Mouse (Mus musculus) CH12.LX (cell line): ENCODE measurements around the gene Prph2. TPM values are rescaled to one million over a fixed set of nuclear protein-coding genes. Genes with fewer than 3 reads are reported as not detected.
A peak's percentile ranks its signal among the peaks of the same experiment; 100 is the strongest.

Source experiments
- DNase-seq: peaks from one replicate; pipeline ENCODE4 v3.0.0-alpha.2; 2013; ENCODE audit errors: extremely low read depth
- H3K27ac ChIP-seq: 2 replicates; pipeline ENCODE4 v1.5.1; 2012; ENCODE audit warnings: low read depth, mild to moderate bottlenecking, control low read depth, moderate library complexity; ENCODE audit not compliant: insufficient read depth
- H3K27me3 ChIP-seq: replicated peaks from 2 replicates; pipeline ENCODE3; 2012; ENCODE audit warnings: inconsistent platforms
- H3K36me3 ChIP-seq, 2 experiments: replicated peaks in 1 of 2; 2 replicates each; pipeline versions ENCODE3 to v1.6.1; 2012; ENCODE audit warnings: inconsistent platforms in 1 of 2, low read length in 1 of 2, mild to moderate bottlenecking in 1 of 2, mixed read lengths in 1 of 2, moderate library complexity in 1 of 2; ENCODE audit not compliant: control insufficient read depth in 1 of 2, insufficient read depth in 1 of 2
- H3K4me1 ChIP-seq, 2 experiments: 2 replicates each; pipeline ENCODE4 v1.6.1; 2012; ENCODE audit warnings: inconsistent platforms in 1 of 2, moderate library complexity in 1 of 2; ENCODE audit not compliant: insufficient read depth in 2 of 2, control insufficient read depth in 1 of 2
- H3K4me2 ChIP-seq: 2 replicates; pipeline ENCODE4 v1.6.1; 2012; ENCODE audit warnings: low read depth, mild to moderate bottlenecking, control low read depth; ENCODE audit not compliant: poor library complexity, insufficient read depth, severe bottlenecking
- H3K4me3 ChIP-seq, 3 experiments: fragments of 150-350 bp in 1 of 3; sonication (generic) in 1 of 3; replicated peaks in 1 of 3; 2 replicates each; pipeline versions ENCODE3 to v1.5.1; 2011 to 2012; ENCODE audit warnings: low read depth in 2 of 3, low read length in 2 of 3, mild to moderate bottlenecking in 2 of 3, moderate library complexity in 2 of 3, control low read depth in 1 of 3, improper control_type of control experiment in 1 of 3, inconsistent platforms in 1 of 3, mixed read lengths in 1 of 3; ENCODE audit not compliant: poor library complexity in 1 of 3
- H3K79me2 ChIP-seq: replicated peaks from 2 replicates; pipeline ENCODE4 v1.6.1; 2012; ENCODE audit warnings: mild to moderate bottlenecking, moderate library complexity; ENCODE audit not compliant: control insufficient read depth, poor library complexity, insufficient read depth, severe bottlenecking; ENCODE audit errors: extremely low read depth
- H3K9ac ChIP-seq: 2 replicates; pipeline ENCODE4 v1.6.1; 2012; ENCODE audit warnings: low read depth, mild to moderate bottlenecking, control low read depth, moderate library complexity; ENCODE audit not compliant: insufficient read depth
- H3K9me3 ChIP-seq: replicated peaks from 2 replicates; pipeline ENCODE3; 2012; ENCODE audit warnings: low read length, inconsistent platforms, mixed read lengths
- BHLHE40 ChIP-seq: IDR thresholded peaks from 2 replicates; pipeline ENCODE4 v1.6.1; 2011; ENCODE audit warnings: mild to moderate bottlenecking, low read depth, low read length, improper control_type of control experiment
- CHD2 ChIP-seq: IDR thresholded peaks from 2 replicates; pipeline ENCODE4 v1.6.1; 2011; ENCODE audit warnings: low read length, improper control_type of control experiment
- CTCF ChIP-seq, 2 experiments: IDR thresholded peaks in 1 of 2; conservative IDR thresholded peaks in 1 of 2; 2 replicates each; pipeline ENCODE4 v1.5.1; 2011 to 2012; ENCODE audit warnings: low read depth in 2 of 2, low read length in 2 of 2, improper control_type of control experiment in 1 of 2, inconsistent platforms in 1 of 2, mild to moderate bottlenecking in 1 of 2, moderate library complexity in 1 of 2
- ELF1 ChIP-seq: IDR thresholded peaks from 2 replicates; pipeline ENCODE4 v1.6.1; 2014; ENCODE audit warnings: low read depth, mild to moderate bottlenecking, inconsistent platforms, low read length, improper control_type of control experiment
- EP300 ChIP-seq: IDR thresholded peaks from 2 replicates; pipeline ENCODE4 v1.6.1; 2011; ENCODE audit warnings: low read length, improper control_type of control experiment
- ETS1 ChIP-seq: conservative IDR thresholded peaks from 2 replicates; pipeline ENCODE4 v1.6.1; 2012; ENCODE audit warnings: low read depth, mild to moderate bottlenecking, inconsistent platforms, low read length, improper control_type of control experiment, moderate library complexity
- HCFC1 ChIP-seq: IDR thresholded peaks from 2 replicates; pipeline ENCODE4 v1.6.1; 2012; ENCODE audit warnings: low read depth, mild to moderate bottlenecking, inconsistent platforms, low read length, improper control_type of control experiment
- IRF4 ChIP-seq: IDR thresholded peaks from 2 replicates; pipeline ENCODE4 v1.6.1; 2014; ENCODE audit warnings: low read depth, mild to moderate bottlenecking, inconsistent platforms, low read length, improper control_type of control experiment
- JUN ChIP-seq: IDR thresholded peaks from 2 replicates; pipeline ENCODE4 v1.6.1; 2011; ENCODE audit warnings: low read depth, mild to moderate bottlenecking, low read length, improper control_type of control experiment, moderate library complexity; ENCODE audit not compliant: insufficient read depth
- JUND ChIP-seq: conservative IDR thresholded peaks from 2 replicates; pipeline ENCODE4 v1.6.1; 2011; ENCODE audit warnings: low read depth, low read length, improper control_type of control experiment
- MAFK ChIP-seq: IDR thresholded peaks from 2 replicates; pipeline ENCODE4 v1.6.1; 2011; ENCODE audit warnings: low read length, improper control_type of control experiment; ENCODE audit not compliant: insufficient replicate concordance
- MAX ChIP-seq: IDR thresholded peaks from 2 replicates; pipeline ENCODE4 v1.6.1; 2011; ENCODE audit warnings: low read length, improper control_type of control experiment
- MYC ChIP-seq: IDR thresholded peaks from 2 replicates; pipeline ENCODE4 v1.6.1; 2011; ENCODE audit warnings: low read depth, mild to moderate bottlenecking, improper control_type of control experiment, low read length
- NELFE ChIP-seq: IDR thresholded peaks from 2 replicates; pipeline ENCODE4 v1.6.1; 2011; ENCODE audit warnings: low read depth, low read length, improper control_type of control experiment
- NRF1 ChIP-seq: IDR thresholded peaks from 2 replicates; pipeline ENCODE4 v1.6.1; 2014; ENCODE audit warnings: low read depth, mild to moderate bottlenecking, inconsistent platforms, low read length, improper control_type of control experiment, moderate library complexity
- RAD21 ChIP-seq: IDR thresholded peaks from 2 replicates; pipeline ENCODE4 v1.6.1; 2011; ENCODE audit warnings: low read depth, mild to moderate bottlenecking, low read length, improper control_type of control experiment, moderate library complexity
- RCOR1 ChIP-seq: conservative IDR thresholded peaks from 2 replicates; pipeline ENCODE4 v1.6.1; 2012; ENCODE audit warnings: low read depth, mild to moderate bottlenecking, inconsistent platforms, low read length, improper control_type of control experiment
- SIN3A ChIP-seq: IDR thresholded peaks from 2 replicates; pipeline ENCODE4 v1.6.1; 2012; ENCODE audit warnings: low read length, improper control_type of control experiment, inconsistent platforms
- SMC3 ChIP-seq: IDR thresholded peaks from 2 replicates; pipeline ENCODE4 v1.6.1; 2011; ENCODE audit warnings: low read depth, low read length, improper control_type of control experiment
- TCF12 ChIP-seq: IDR thresholded peaks from 2 replicates; pipeline ENCODE4 v1.6.1; 2014; ENCODE audit warnings: low read depth, mild to moderate bottlenecking, inconsistent platforms, low read length, improper control_type of control experiment
- UBTF ChIP-seq: IDR thresholded peaks from 2 replicates; pipeline ENCODE4 v1.6.1; 2012; ENCODE audit warnings: low read depth, mild to moderate bottlenecking, inconsistent platforms, low read length, improper control_type of control experiment, moderate library complexity
- USF1 ChIP-seq: IDR thresholded peaks from 2 replicates; pipeline ENCODE4 v1.6.1; 2014; ENCODE audit warnings: low read depth, mild to moderate bottlenecking, inconsistent platforms, low read length, improper control_type of control experiment
- USF2 ChIP-seq: conservative IDR thresholded peaks from 2 replicates; pipeline ENCODE4 v1.6.1; 2011; ENCODE audit warnings: low read depth, low read length, improper control_type of control experiment
- ZMIZ1 ChIP-seq: IDR thresholded peaks from 2 replicates; pipeline ENCODE4 v1.6.1; 2012; ENCODE audit warnings: low read depth, mild to moderate bottlenecking, inconsistent platforms, low read length, improper control_type of control experiment
- ZNF384 ChIP-seq: IDR thresholded peaks from 2 replicates; pipeline ENCODE4 v1.6.1; 2012; ENCODE audit warnings: low read depth, low read length, improper control_type of control experiment, inconsistent platforms
- dilution Hi-C: fragments of 300-500 bp; cut with MboI; formaldehyde crosslinking; loops from 2 replicates; pipeline ENCODE4 v1.14.3; 2020; ENCODE audit warnings: low sequenced_read_pairs; ENCODE audit not compliant: extremely low pct_unique_long_range_greater_than_20kb, extremely low pct_ligation_motif_present
- in situ Hi-C: fragments of 300-500 bp; cut with MboI; formaldehyde crosslinking; loops from 3 replicates; pipeline ENCODE4 v1.14.3; 2019; ENCODE audit warnings: low sequenced_read_pairs, low pct_ligation_motif_present, low pct_unique_long_range_greater_than_20kb, mixed read lengths
- polyA plus RNA-seq: library from polyadenylated mRNA; unstranded; fragments of >175 nt; gene quantifications from 2 replicates; pipeline ENCODE4 v1.2.1, GENCODE M21; 2012; ENCODE audit warnings: low read depth; ENCODE audit not compliant: insufficient read length
- total RNA-seq, 2 experiments: library from RNA; depleted of rRNA; stranded (reverse); fragments of 300-350 nt in 1 of 2; fragments of >200 nt in 1 of 2; gene quantifications; 2 replicates each; pipeline ENCODE4 v1.2.3; 2012 to 2014

The Prph2 gene
- total and polyA plus RNA-seq, 3 experiments = not detected

- TF ChIP-seq HCFC1 (no peak), USF1 (no peak), TCF12 (no peak), RCOR1 (no peak), JUN (no peak), ZNF384 (no peak), USF2 (no peak), BHLHE40 (no peak), ZMIZ1 (no peak), MYC (no peak), RAD21 (no peak), MAFK (no peak), SIN3A (no peak), NELFE (no peak), CHD2 (no peak), ELF1 (no peak), ETS1 (no peak), CTCF (conservative IDR thresholded peaks at IDR 0.05 in 1 of 2, IDR thresholded peaks at IDR 0.05 in 1 of 2; ENCODE audit: low read depth in 2 of 2, low read length in 2 of 2) (no peak), UBTF (no peak)
- no peaks in the 10 kb centered on the region for H3K36me3 ChIP-seq
- DNase-seq = no peak
- no peaks in the 10 kb centered on the region for H3K79me2 ChIP-seq
- dilution Hi-C loops (no loop called here), in situ Hi-C loops (no loop called here)
- H3K27me3 ChIP-seq = no peaks in the 10 kb centered on the region
- peaks cover 4% of the 10 kb centered on the region for H3K9me3 ChIP-seq
- H3K9ac ChIP-seq = no peak overlapping the region
- no peak overlapping the region for H3K27ac ChIP-seq
- H3K4me3 ChIP-seq = no peak overlapping the region
- peaks cover 0 to 18% of the 10 kb centered on the region in 2 experiments; a peak in 2 of 4 replicates for H3K4me1 ChIP-seq
- no peak overlapping the region for H3K4me2 ChIP-seq
These were observed 9.3 kb upstream of the Prph2 start for GRCm38 (mm10) chr17:46900941-46901340.

GRCm38 (mm10) chr17:46903876-46904490 lies 6.3 kb upstream of the Prph2 start:
- H3K79me2 ChIP-seq = no peaks in the 10 kb centered on the region
- peak; percentile 78 for TF ChIP-seq SMC3
- no peak for TF ChIP-seq UBTF
- TF ChIP-seq IRF4 = 0 out of 2 replicates have a peak, but pooled peaks have one; percentile 40
- 0 out of 2 replicates have a peak, but pooled peaks have one; percentile 51 for TF ChIP-seq MYC
- peak; percentile 72 for TF ChIP-seq RAD21
- 0 out of 2 replicates have a peak, but pooled peaks have one; percentile 31 for TF ChIP-seq JUND
- 0 out of 2 replicates have a peak, but pooled peaks have one; percentile 38 for TF ChIP-seq NRF1
- peak; percentile 82 to 89 for TF ChIP-seq CTCF (conservative IDR thresholded peaks at IDR 0.05 in 1 of 2, IDR thresholded peaks at IDR 0.05 in 1 of 2; ENCODE audit: low read depth in 2 of 2, low read length in 2 of 2)
- no peak for TF ChIP-seq EP300
- no peak for TF ChIP-seq ZMIZ1
- TF ChIP-seq MAX = peak; percentile 33; the same call in 1 of the 2 replicates
- no peaks in the 10 kb centered on the region; a peak in 1 of 4 replicates for H3K4me1 ChIP-seq
- dilution Hi-C loops = no loop called here
- peak overlapping the region; percentile 40; the same call in 1 of the 2 replicates for H3K4me2 ChIP-seq
- DNase-seq = peak; percentile 81
- H3K36me3 ChIP-seq = no peaks in the 10 kb centered on the region
- no peaks in the 10 kb centered on the region for H3K27me3 ChIP-seq
- H3K27ac ChIP-seq = no peak overlapping the region
- no peak overlapping the region for H3K4me3 ChIP-seq
- in situ Hi-C loops = no loop called here
- peaks cover 2% of the 10 kb centered on the region for H3K9me3 ChIP-seq
- no peak overlapping the region for H3K9ac ChIP-seq
